Mouse (Mus musculus): Measurements from ENCODE around the gene Man1a2. TPM values are rescaled to one million over a fixed set of nuclear protein-coding genes. Genes with fewer than 3 reads are reported as not detected.

Man1a2 gene
- polyA plus RNA-seq, 1 experiment = 4.9 TPM

DNA sequence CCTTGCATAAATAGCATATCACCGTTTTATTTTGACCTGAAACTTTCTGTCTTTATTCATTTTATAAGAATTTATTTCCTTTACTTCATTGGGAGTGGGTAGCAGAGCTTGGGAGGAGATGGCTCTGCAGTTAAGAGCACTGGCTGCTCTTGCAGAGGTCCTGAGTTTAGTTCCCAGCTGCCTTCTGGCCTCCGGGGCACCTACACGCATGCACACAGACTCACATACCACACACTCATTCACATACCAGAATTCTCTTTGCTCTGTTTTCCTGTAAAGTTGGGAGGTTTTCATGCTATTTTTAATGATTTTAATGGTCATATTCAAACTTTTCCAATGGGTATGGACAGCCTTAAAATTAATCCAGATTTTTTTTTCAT, 137.4 kb downstream of the Man1a2 start:
- H3ac ChIP-seq (ENCODE audit: control insufficient read depth, insufficient read length) = no peak overlapping the region
- TF ChIP-seq MAX (IDR thresholded peaks at IDR 0.05; ENCODE audit: low read depth) (no peak), USF1 (IDR thresholded peaks at IDR 0.05; ENCODE audit: low read depth) (no peak), TCF3 (IDR thresholded peaks at IDR 0.05; ENCODE audit: insufficient read length, low read depth) (no peak)
- H3K27me3 ChIP-seq (ENCODE audit: control insufficient read depth, insufficient read depth, insufficient read length) = no peaks in the 10 kb centered on the region
- no peaks in the 10 kb centered on the region for H3K79me2 ChIP-seq (ENCODE audit: control insufficient read depth, insufficient read depth)
- no peaks in the 10 kb centered on the region for H3K36me3 ChIP-seq (ENCODE audit: control insufficient read depth, insufficient read depth)
- no peak overlapping the region for H3K4me2 ChIP-seq (ENCODE audit: low read depth)
- no peak overlapping the region for H3K4me3 ChIP-seq

DNA sequence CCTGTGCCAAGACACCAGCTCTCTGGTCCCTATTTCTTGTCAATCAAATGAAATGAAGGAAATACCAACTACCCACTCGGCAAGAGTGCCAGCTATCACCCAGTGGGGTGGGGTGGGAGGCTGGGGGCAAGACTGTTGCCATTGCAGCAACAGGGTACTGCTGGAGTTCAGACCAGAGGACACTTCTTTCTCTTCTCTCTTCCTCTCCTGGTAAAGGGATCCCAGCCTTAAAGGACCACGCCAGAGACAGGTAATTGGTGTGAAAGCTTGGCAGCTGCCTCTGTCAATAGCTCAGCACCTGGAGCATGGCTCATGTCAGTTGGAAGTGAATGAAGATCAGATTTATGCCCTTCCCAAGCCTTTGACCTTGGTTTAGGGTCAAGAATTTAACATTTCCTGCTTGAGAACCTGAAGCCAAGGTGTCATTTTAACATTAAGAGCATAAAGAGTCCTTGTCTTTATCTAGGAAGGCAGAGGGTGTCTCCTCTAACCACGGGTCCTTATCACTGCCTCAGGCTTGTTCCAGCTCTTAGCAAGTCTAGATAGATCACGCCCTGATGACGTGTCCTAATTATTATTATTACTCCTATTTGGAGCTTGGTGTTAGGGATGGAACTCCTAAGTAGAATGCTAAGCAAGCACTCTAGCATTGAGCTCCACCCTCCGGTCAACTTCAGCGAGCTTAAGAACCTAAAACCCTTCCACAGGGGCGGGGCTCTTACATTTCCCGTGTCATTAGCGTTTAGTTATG, 138.0 kb downstream of the Man1a2 start:
- no peaks in the 10 kb centered on the region for H3K36me3 ChIP-seq (ENCODE audit: control insufficient read depth, insufficient read depth)
- no peaks in the 10 kb centered on the region for H3K27me3 ChIP-seq (ENCODE audit: control insufficient read depth, insufficient read depth, insufficient read length)
- H3ac ChIP-seq (ENCODE audit: control insufficient read depth, insufficient read length) = no peak overlapping the region
- no peak overlapping the region for H3K4me3 ChIP-seq
- no peaks in the 10 kb centered on the region for H3K79me2 ChIP-seq (ENCODE audit: control insufficient read depth, insufficient read depth)
- TF ChIP-seq MAX (IDR thresholded peaks at IDR 0.05; ENCODE audit: low read depth) = no peak
- TF ChIP-seq POLR2AphosphoS2 (IDR thresholded peaks at IDR 0.05; ENCODE audit: insufficient read length, low read depth) = no peak
- no peak for TF ChIP-seq TCF3 (IDR thresholded peaks at IDR 0.05; ENCODE audit: insufficient read length, low read depth)
- no peak for TF ChIP-seq SRF (IDR thresholded peaks at IDR 0.05; ENCODE audit: control insufficient read depth, insufficient read length, low read depth)
- no peak for TF ChIP-seq MYOG (IDR thresholded peaks at IDR 0.05; ENCODE audit: control insufficient read depth in 1 of 3, insufficient read depth in 1 of 3, insufficient read length in 2 of 3, low read depth in 2 of 3)
- no peak for TF ChIP-seq TCF12 (IDR thresholded peaks at IDR 0.05; ENCODE audit: insufficient read depth, poor library complexity, severe bottlenecking)
- no peak for TF ChIP-seq MYOD1 (IDR thresholded peaks at IDR 0.05; ENCODE audit: control insufficient read depth in 1 of 3, insufficient read length in 2 of 3, low read depth in 2 of 3)
- no peak for TF ChIP-seq E2F4 (IDR thresholded peaks at IDR 0.05; ENCODE audit: insufficient read depth)
- TF ChIP-seq CEBPB (IDR thresholded peaks at IDR 0.05; ENCODE audit: insufficient read depth, poor library complexity, severe bottlenecking) = no peak
- no peak for TF ChIP-seq POLR2A (IDR thresholded peaks at IDR 0.05; ENCODE audit: insufficient read length, low read depth)
- H3K4me2 ChIP-seq (ENCODE audit: low read depth) = no peak overlapping the region

DNA sequence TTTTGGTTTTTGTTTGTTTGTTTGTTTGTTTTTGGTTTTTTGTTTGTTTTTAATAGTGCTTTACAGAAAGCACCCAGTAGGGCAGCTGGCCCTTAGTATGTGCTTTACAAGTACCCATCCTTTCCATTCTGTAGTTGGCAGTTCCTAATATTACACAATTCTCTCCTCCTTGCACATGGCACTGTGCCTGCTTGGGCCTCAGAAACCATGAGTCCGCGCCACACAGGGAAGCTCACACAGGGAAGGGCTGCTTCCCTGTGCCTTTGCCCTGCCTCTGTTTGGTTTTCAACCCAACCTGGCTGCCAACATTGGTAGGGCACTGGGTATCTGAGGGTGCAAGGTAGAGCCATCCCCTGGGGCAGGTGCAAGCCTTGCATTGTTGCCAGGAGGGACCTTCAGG, 148.6 kb downstream of the Man1a2 start:
- Histone ChIP-seq H3K27me3 (ENCODE audit: control insufficient read depth, insufficient read depth, insufficient read length) (no peaks in the 10 kb centered on the region), H3ac (ENCODE audit: control insufficient read depth, insufficient read length) (no peak overlapping the region), H3K36me3 (ENCODE audit: control insufficient read depth, insufficient read depth) (no peaks in the 10 kb centered on the region), H3K4me3 (no peak overlapping the region), H3K4me2 (ENCODE audit: low read depth) (no peak overlapping the region), H3K79me2 (ENCODE audit: control insufficient read depth, insufficient read depth) (no peaks in the 10 kb centered on the region)
- TF ChIP-seq TCF12 (IDR thresholded peaks at IDR 0.05; ENCODE audit: insufficient read depth, poor library complexity, severe bottlenecking) (no peak), E2F4 (IDR thresholded peaks at IDR 0.05; ENCODE audit: insufficient read depth) (no peak), CEBPB (IDR thresholded peaks at IDR 0.05; ENCODE audit: insufficient read depth, poor library complexity, severe bottlenecking) (no peak), SRF (IDR thresholded peaks at IDR 0.05; ENCODE audit: control insufficient read depth, insufficient read length, low read depth) (no peak), POLR2AphosphoS2 (IDR thresholded peaks at IDR 0.05; ENCODE audit: insufficient read length, low read depth) (no peak), POLR2A (IDR thresholded peaks at IDR 0.05; ENCODE audit: insufficient read length, low read depth) (no peak), USF1 (IDR thresholded peaks at IDR 0.05; ENCODE audit: low read depth) (no peak), REST (IDR thresholded peaks at IDR 0.05; ENCODE audit: insufficient read depth, insufficient read length) (no peak), MYOD1 (IDR thresholded peaks at IDR 0.05; ENCODE audit: control insufficient read depth in 1 of 3, insufficient read length in 2 of 3, low read depth in 2 of 3) (no peak)

DNA sequence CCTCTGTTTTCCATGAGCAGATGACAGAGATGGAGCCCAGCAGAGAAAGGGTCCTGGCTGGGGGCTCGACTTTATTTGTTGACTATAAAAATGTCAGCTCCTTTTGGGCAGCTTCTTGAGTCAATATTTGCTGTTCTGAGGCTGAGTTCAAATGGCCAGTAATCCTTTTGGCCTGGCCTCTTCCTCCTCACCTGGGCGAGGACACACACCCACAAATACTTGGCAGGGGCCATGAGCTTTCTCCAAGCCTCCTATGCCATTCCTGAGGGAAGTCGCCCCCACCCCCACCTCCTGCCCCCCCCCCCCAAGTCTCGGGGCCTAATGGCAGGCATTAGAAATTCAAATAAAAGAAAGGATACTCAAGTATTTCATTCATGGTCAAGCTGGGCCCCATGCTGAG, 149.4 kb downstream of the Man1a2 start:
- Histone ChIP-seq H3K79me2 (ENCODE audit: control insufficient read depth, insufficient read depth) (no peaks in the 10 kb centered on the region), H3K27me3 (ENCODE audit: control insufficient read depth, insufficient read depth, insufficient read length) (no peaks in the 10 kb centered on the region), H3K4me2 (ENCODE audit: low read depth) (no peak overlapping the region), H3ac (ENCODE audit: control insufficient read depth, insufficient read length) (no peak overlapping the region), H3K4me3 (no peak overlapping the region), H3K36me3 (ENCODE audit: control insufficient read depth, insufficient read depth) (no peaks in the 10 kb centered on the region)
- TF ChIP-seq POLR2A (IDR thresholded peaks at IDR 0.05; ENCODE audit: insufficient read length, low read depth) = no peak
- no peak for TF ChIP-seq E2F4 (IDR thresholded peaks at IDR 0.05; ENCODE audit: insufficient read depth)
- no peak for TF ChIP-seq POLR2AphosphoS2 (IDR thresholded peaks at IDR 0.05; ENCODE audit: insufficient read length, low read depth)

DNA sequence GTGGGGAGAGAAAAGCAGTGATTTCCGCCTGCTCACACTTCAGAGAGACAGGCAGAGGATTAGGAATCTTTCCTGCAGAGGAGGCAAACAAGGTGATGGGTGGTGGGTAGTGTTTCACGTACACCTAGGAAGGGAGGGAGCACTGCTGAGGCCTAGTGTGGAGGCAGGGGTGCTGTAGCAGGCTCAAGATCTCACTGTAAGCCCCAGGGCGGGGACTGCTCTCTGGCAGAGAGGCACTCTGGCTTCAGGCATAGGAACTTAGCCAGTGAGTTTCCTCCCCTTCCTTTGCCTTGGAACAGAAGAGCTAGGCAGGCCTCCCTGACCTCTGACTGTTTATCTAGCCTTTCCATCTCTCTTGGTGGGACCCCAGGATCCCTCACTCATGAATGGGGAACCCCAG, 150.0 kb downstream of the Man1a2 start:
- H3K4me3 ChIP-seq = no peak overlapping the region
- H3K27me3 ChIP-seq (ENCODE audit: control insufficient read depth, insufficient read depth, insufficient read length) = no peaks in the 10 kb centered on the region
- TF ChIP-seq MYOG (IDR thresholded peaks at IDR 0.05; ENCODE audit: control insufficient read depth in 1 of 3, insufficient read depth in 1 of 3, insufficient read length in 2 of 3, low read depth in 2 of 3) (no peak), REST (IDR thresholded peaks at IDR 0.05; ENCODE audit: insufficient read depth, insufficient read length) (no peak), SRF (IDR thresholded peaks at IDR 0.05; ENCODE audit: control insufficient read depth, insufficient read length, low read depth) (no peak), USF1 (IDR thresholded peaks at IDR 0.05; ENCODE audit: low read depth) (no peak), TCF3 (IDR thresholded peaks at IDR 0.05; ENCODE audit: insufficient read length, low read depth) (no peak), POLR2AphosphoS2 (IDR thresholded peaks at IDR 0.05; ENCODE audit: insufficient read length, low read depth) (no peak), MYOD1 (IDR thresholded peaks at IDR 0.05; ENCODE audit: control insufficient read depth in 1 of 3, insufficient read length in 2 of 3, low read depth in 2 of 3) (no peak), MAX (IDR thresholded peaks at IDR 0.05; ENCODE audit: low read depth) (no peak), POLR2A (IDR thresholded peaks at IDR 0.05; ENCODE audit: insufficient read length, low read depth) (no peak), CEBPB (IDR thresholded peaks at IDR 0.05; ENCODE audit: insufficient read depth, poor library complexity, severe bottlenecking) (no peak), TCF12 (IDR thresholded peaks at IDR 0.05; ENCODE audit: insufficient read depth, poor library complexity, severe bottlenecking) (no peak), E2F4 (IDR thresholded peaks at IDR 0.05; ENCODE audit: insufficient read depth) (no peak)
- H3K4me2 ChIP-seq (ENCODE audit: low read depth) = no peak overlapping the region
- no peak overlapping the region for H3ac ChIP-seq (ENCODE audit: control insufficient read depth, insufficient read length)
- no peaks in the 10 kb centered on the region for H3K36me3 ChIP-seq (ENCODE audit: control insufficient read depth, insufficient read depth)
- H3K79me2 ChIP-seq (ENCODE audit: control insufficient read depth, insufficient read depth) = no peaks in the 10 kb centered on the region
